Mouse (Mus musculus) Patski (cell line): Measurements from ENCODE around the gene S100a11. TPM values are rescaled to one million over a fixed set of nuclear protein-coding genes. Genes with fewer than 3 reads are reported as not detected.

Experiments
- ATAC-seq: fragments of 100-300 bp; one replicate; pipeline ENCODE4 v1.8.0; 2021
- CTCF ChIA-PET: fragments of 350-600 bp; sonication (Branson Sonifier 250); formaldehyde crosslinking; loops from one replicate; lab custom pipeline; 2022; ENCODE audit warnings: inconsistent platforms; lab: Charles Lee
- POLR2A ChIA-PET: fragments of 350-600 bp; sonication (Branson Sonifier 250); formaldehyde crosslinking; loops from one replicate; lab custom pipeline; 2022; ENCODE audit warnings: antibody characterized with exemption, inconsistent platforms; lab: Charles Lee
- DNase-seq: peaks from one replicate; pipeline ENCODE4 v3.0.0-alpha.2; 2011; ENCODE audit warnings: low read depth, low spot score
- H3K27me3 ChIP-seq: fragments of 371-371 bp; one replicate; pipeline ENCODE4 v1.5.1; 2021
- CTCF ChIP-seq: fragments of 100-300 bp; IDR thresholded peaks from one replicate; pipeline ENCODE4 v1.5.1; 2021
- in situ Hi-C: fragments of 300-500 bp; cut with MboI; formaldehyde crosslinking; loops from 3 replicates; pipeline ENCODE4 v1.11.1; 2018; ENCODE audit warnings: low pct_unique_long_range_greater_than_20kb, mixed read lengths
- polyA plus RNA-seq: library from polyadenylated mRNA; unstranded; gene quantifications from one replicate; pipeline ENCODE4 v1.2.3, GENCODE M21; 2021

Gene S100a11
- polyA plus RNA-seq, 1 experiment from 2014 or later = 3,178 TPM

DNA sequence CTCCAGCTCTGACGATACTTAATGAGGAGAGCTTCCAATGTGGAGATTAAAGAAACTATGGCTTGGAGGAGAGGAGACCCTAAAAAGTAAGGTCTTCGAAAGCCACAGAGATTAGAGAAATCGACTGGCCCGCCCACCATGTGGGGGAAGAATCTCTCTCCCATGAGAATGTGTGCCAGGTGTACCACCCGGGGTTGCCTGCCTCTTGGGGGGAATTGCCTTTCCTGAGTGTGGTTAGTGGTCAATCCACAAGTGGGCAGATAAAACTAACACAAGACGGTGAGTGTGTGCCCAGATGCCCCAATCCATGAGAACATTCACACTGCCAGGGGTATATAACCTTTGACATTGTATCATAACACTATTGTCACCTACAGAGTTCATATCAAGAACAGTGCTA lies 47.4 kb downstream of the S100a11 start:
- no peak for TF ChIP-seq CTCF

DNA sequence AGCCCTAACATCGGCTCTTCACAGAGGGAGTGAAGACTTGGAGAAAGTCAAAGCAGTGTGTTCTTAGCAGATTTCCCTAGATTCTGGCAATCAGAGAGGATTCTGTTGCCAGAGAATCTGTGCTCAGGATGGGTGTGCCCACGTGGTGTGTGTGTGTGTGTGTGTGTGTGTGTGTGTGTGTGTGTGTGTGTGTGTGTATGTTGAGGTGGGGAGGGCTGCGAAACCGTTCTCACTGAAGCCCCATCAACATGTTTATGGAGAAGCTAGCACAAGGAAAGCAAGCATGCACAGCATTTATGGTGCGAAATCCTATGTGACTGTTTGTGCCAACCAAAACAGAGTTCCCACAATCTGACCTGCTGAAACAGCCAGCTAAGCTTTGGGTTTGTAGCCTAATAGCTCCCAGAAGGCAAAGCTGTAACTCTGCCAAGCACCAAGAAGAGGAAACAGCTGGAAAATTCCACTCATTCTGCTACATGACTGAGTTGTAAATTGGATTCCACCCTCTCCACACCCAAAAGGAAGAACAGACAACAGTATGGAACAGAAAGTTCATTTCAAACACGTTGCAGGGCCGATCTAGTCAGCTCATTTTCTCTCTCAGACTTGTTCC lies 48.2 kb downstream of the S100a11 start:
- ATAC-seq = peak; percentile 65
- in situ Hi-C loops = no loop called here

More for the DNA sequence above, 47.4 kb downstream of the S100a11 start:
- ATAC-seq (no peak), DNase-seq (no peak)
- ChIA-PET POLR2A (no interaction called here), CTCF (interaction anchor here (2.0 to 42.5 kb wide), 3 partner anchors 20 to 39 kb away, joined by 6 to 811 read pairs (median 11); partner anchors contain the start of gene S100a10)
- H3K27me3 ChIP-seq = no peaks in the 10 kb centered on the region
- in situ Hi-C loops = no loop called here

DNA sequence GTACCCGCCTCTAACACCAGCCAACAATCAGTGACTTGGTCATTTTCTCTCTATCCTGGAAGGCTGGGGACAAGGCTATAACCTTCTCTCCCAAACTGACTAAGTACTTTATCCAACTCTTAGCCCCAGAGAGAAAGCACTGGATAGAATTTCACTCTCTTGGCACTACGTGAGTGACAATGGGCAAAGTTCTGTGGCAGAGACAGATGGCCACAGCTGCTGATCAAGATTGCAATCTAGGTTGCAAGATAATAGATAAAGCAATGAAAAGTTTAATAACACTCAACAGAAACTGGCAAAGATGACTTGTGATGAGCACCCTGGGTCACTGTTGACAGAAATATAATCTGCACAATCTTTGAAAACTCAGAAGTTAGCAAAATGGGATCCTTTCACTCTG lies 48.8 kb downstream of the S100a11 start:
- TF ChIP-seq CTCF = no peak
- no peak for DNase-seq
- H3K27me3 ChIP-seq = no peaks in the 10 kb centered on the region
- POLR2A ChIA-PET = interaction anchor here (0.7 kb wide), 1 partner anchor 10 kb away, joined by 4 read pairs; no protein-coding TSS in a partner anchor
- no peak for ATAC-seq
- CTCF ChIA-PET = interaction anchor here (0.8 to 42.5 kb wide), 8 partner anchors 8 to 38 kb away, joined by 3 to 811 read pairs (median 4); partner anchors contain the start of gene S100a10
- in situ Hi-C loops = no loop called here

More for the DNA sequence above, 48.2 kb downstream of the S100a11 start:
- ChIA-PET CTCF (interaction anchor here (0.8 to 42.5 kb wide), 8 partner anchors 8 to 38 kb away, joined by 3 to 811 read pairs (median 4); partner anchors contain the start of gene S100a10), POLR2A (interaction anchor here (0.7 kb wide), 1 partner anchor 10 kb away, joined by 4 read pairs; no protein-coding TSS in a partner anchor)
- peak; percentile 93 for DNase-seq
- no peak for TF ChIP-seq CTCF
- H3K27me3 ChIP-seq = no peaks in the 10 kb centered on the region

DNA sequence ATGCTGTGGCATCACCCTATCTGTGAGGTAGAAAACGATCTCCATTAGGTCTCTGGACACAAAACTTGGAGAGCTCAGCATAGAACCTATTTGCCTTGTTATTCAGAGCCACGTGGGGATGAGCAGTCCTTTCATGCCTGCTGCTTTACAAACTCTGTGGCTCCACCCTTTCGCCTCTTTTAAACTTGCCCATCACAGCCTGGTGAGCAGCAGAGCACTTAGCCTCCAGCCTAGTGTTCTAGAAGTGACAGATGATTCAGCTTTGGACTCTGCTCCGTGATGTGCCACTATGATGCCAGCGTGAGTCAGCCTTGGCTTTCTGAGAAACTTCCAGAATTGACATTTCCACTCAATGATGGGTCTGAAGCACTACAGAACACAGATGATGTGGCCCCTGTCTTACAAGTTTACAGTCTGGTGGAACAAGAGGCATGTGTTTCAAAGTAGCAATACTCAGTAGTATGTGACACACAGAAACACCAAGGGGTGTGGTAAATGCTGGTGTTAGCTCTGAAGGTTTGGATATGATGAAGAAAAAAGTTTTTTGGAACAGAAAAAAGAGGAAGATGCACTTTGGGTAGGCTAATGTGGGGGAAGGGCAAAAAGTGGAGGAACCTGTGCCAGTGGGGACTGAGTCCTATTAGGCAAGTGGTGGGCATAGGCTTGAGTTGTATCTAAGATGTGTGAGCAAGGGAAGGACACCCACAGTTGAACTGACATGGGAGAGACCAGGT lies 51.9 kb downstream of the S100a11 start:
- ChIA-PET POLR2A (interaction anchor here (1.1 to 1.8 kb wide), 2 partner anchors 9 to 17 kb away, joined by 3 to 8 read pairs; partner anchors contain the start of gene S100a10), CTCF (interaction anchor here (1.4 to 42.5 kb wide), 6 partner anchors 17 to 79 kb away, joined by 3 to 811 read pairs (median 8); partner anchors contain the start of gene S100a10)
- peak; percentile 5 for TF ChIP-seq CTCF
- ATAC-seq = peak; percentile 96
- DNase-seq = no peak
- no peaks in the 10 kb centered on the region for H3K27me3 ChIP-seq
- in situ Hi-C loops = no loop called here

Other genes starting within 250 kb of the S100a11 start
- not detected for gene Flg, start 247.0 kb upstream of the S100a11 start, polyA plus RNA-seq
- gene Hrnr, start 200.7 kb upstream of the S100a11 start, polyA plus RNA-seq = not detected
- gene Rptn, start 126.8 kb upstream of the S100a11 start, polyA plus RNA-seq = not detected
- 3.6 TPM for gene Tchh, start 78.2 kb upstream of the S100a11 start, polyA plus RNA-seq
- gene Tchhl1, start 51.7 kb upstream of the S100a11 start, polyA plus RNA-seq = 0.03 TPM
- 981 TPM for gene S100a10, start 34.6 kb downstream of the S100a11 start, polyA plus RNA-seq
- not detected for gene Tdpoz2, start 132.2 kb downstream of the S100a11 start, polyA plus RNA-seq
- not detected for gene Tdpoz1, start 155.8 kb downstream of the S100a11 start, polyA plus RNA-seq
- 0.08 TPM for gene Gm37596, start 172.6 kb downstream of the S100a11 start, polyA plus RNA-seq